Mouse (Mus musculus): ENCODE results near the gene Gm17606. TPM values are rescaled to one million over a fixed set of nuclear protein-coding genes. Genes with fewer than 3 reads are reported as not detected.

Gene Gm17606
- total RNA-seq, 2 experiments from 2014 or later = not detected

DNA sequence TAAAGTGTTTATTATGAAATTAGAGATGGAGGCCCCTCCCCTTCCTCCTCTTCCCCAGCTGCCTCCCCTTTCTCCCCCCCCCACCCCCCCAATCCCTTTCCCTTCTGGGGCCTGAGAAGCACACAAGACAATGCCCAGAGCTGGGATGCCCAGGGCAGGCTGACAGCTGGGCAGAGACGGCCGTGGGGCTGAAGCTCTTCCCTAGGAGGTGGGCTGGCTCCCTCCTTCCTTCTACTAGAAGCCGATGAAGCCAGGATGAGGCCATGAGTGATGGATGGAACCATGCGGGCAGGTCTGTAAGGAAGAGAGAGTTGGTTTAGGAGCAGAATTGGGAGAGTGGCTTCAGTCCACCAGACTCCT lies 9.5 kb upstream of the Gm17606 start:
- H3K4me3 ChIP-seq = no peak overlapping the region
- no peak overlapping the region for H3K27ac ChIP-seq
- DNase-seq = no peak
- no peak for TF ChIP-seq CTCF (IDR thresholded peaks at IDR 0.05)
- intact Hi-C loops (cut with DNase I) = no loop called here

DNA sequence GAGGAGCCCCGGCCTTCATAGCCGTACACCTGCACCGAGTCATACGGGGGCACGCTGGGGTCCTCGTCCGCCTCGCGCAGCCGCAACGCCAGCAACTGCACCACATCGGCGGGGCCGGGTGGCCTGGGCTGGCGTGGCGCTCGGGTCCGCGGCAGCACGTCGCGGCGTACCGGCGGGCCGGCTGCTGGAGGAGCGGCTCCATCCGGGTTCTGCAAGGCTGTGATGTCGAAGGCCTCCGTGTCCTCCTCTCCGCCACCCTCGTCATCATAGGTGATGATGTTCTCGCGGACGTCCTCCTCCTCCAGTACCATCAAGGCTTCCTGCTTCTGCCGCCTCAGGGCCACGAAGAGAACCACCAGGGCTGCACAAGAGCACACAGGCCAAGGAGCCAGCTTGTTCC lies 8.5 kb upstream of the Gm17606 start:
- TF ChIP-seq CTCF (IDR thresholded peaks at IDR 0.05) = no peak
- Histone ChIP-seq H3K27ac (no peak overlapping the region), H3K4me3 (no peak overlapping the region)
- intact Hi-C loops (cut with DNase I) = no loop called here
- DNase-seq = no peak

DNA sequence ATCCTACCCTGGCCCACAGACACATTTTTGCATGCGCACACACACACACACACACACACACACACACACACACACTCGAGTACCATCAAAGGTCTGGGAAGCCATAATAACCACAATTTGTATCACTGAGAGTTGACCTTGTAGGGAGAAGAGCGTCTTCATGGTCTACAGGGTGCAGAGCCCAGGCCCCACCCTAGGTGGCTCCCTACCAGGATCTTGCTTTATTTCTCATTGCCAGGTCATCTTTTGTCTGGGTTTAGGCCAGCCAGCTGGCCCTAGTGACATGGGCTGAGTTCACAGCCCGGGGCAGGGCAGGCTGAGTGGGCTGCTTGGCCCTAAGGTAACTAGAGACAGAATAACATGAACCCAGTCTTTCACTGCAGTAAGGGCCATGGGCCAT lies 6.6 kb upstream of the Gm17606 start:
- intact Hi-C loops (cut with DNase I) = no loop called here

DNA sequence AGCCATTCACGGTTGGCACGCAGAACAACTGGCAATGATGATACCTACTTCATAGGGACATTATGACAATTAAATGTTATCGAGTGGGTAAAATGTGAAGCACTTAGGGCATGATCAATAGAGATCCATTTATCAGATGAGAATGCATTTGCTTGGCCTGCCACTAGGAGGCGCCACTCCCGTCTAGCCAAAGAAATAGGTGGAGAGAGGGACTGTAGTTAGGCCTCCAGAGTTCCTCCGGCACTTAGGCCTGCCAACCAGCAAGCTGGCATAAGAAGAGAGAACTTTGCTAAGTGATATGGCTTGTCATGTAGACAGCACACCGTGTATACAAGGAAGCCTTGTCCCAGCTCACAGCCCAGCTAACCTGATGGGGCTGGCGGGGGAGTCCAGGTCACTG lies 3.8 kb upstream of the Gm17606 start:
- peak; percentile 51 for DNase-seq
- H3K4me3 ChIP-seq = no peak overlapping the region
- H3K27ac ChIP-seq = no peak overlapping the region
- TF ChIP-seq CTCF (IDR thresholded peaks at IDR 0.05) = peak; percentile 82
- intact Hi-C loops (cut with DNase I) = loop anchor here (5.0 kb wide), 1 partner anchor 110 kb away; no protein-coding TSS in a partner anchor

More for the DNA sequence above, 6.6 kb upstream of the Gm17606 start:
- Histone ChIP-seq H3K27ac (no peak overlapping the region), H3K4me3 (no peak overlapping the region)
- TF ChIP-seq CTCF (IDR thresholded peaks at IDR 0.05) = peak; percentile 3; the same call in 1 of the 2 replicates
- no peak for DNase-seq

DNA sequence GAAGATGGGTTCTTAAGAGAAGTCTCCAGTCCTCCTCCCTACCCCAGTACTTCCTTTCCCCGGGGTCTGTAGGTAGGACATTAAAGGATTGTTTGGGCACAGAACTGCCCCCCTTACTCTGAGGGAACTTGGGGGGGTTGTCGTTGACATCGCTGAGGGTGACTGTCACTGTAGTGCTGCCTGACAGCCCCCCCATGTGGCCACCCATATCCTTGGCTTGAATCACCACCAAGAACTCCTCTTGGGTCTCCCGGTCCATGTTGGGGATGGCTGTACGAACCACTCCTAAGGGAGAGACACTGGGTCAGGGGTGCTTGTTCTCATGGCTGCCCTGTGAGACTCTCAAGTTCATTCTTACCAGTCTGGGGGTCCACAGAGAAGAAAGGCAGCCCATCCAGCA lies 2.5 kb upstream of the Gm17606 start:
- Histone ChIP-seq H3K27ac (no peak overlapping the region), H3K4me3 (no peak overlapping the region)
- TF ChIP-seq CTCF (IDR thresholded peaks at IDR 0.05) = peak; percentile 6; the same call in 1 of the 2 replicates
- intact Hi-C loops (cut with DNase I) = loop anchor here (5.0 kb wide), 1 partner anchor 111 kb away; no protein-coding TSS in a partner anchor
- DNase-seq = no peak

DNA sequence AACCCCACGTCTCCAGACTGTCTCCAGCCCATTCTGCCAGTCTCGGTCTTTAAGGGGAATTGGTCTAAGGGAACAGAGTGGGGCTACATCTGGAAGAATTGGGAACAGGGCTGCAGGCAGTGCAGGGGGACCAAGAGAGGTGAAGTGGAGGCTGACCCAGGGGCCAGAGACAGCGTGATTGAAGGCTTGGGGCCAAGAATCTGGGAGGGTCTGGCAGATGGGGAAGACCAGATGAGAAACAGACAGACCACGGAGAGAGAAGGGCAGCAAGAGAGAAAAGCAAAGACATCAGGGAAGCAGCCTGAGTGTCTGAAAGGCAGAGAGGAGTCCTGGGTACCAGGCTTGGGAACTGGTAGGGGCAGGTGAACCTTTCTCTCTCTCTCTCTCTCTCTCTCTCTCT lies 631 bp upstream of the Gm17606 start:
- intact Hi-C loops (cut with DNase I) = loop anchor here (5.0 to 10.0 kb wide), 2 partner anchors 58 to 415 kb away; no protein-coding TSS in a partner anchor
- Histone ChIP-seq H3K4me3 (no peak overlapping the region), H3K27ac (no peak overlapping the region)
- TF ChIP-seq CTCF (IDR thresholded peaks at IDR 0.05) = no peak
- DNase-seq = no peak

DNA sequence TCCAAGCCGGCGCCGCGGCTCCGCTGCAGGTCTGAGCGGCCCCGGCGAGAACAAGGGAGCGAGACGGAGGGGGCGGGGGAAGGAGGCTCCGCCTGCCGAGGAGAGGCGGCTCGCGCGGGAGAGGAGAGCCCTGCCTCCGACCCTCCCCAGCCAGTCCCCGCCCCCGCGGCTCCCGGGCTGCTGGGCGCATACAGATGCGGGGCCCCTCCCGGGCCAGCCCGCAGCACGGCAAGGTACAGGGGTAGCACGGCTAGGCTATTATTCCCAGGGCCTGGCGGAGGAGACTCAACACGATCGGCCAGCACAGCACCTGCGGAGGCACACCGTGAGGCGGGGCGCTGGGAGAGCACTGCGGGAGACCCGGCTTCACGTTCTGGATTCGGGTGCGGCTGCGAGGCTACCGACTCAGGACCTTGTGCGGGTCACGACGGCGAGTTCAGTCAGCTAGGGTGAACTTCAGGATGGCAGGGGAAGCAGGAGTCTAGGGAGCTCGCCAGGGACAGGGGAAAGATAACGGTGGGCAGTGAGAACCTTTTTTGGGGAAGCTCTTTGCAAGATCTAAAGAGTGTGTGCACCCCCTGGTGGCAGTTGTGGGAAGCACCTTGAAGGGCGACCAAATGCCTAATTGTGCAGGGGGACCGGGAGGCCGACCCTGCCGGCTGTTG lies 685 bp downstream of the Gm17606 start, which contains the start of gene Cdh24:
Gene Cdh24 (minus strand): TSS at position 60 of the 665 bp plus-strand sequence.
- Histone ChIP-seq H3K27ac (peak within 1 kb of the TSS; percentile 4; the same call in 1 of the 2 replicates), H3K4me3 (peak within 1 kb of the TSS; percentile 76)
- TF ChIP-seq CTCF (IDR thresholded peaks at IDR 0.05) = peak; percentile 85
- intact Hi-C loops (cut with DNase I) = loop anchor here (5.0 to 10.0 kb wide), 2 partner anchors 59 to 417 kb away; no protein-coding TSS in a partner anchor
- peak; percentile 91 for DNase-seq

DNA sequence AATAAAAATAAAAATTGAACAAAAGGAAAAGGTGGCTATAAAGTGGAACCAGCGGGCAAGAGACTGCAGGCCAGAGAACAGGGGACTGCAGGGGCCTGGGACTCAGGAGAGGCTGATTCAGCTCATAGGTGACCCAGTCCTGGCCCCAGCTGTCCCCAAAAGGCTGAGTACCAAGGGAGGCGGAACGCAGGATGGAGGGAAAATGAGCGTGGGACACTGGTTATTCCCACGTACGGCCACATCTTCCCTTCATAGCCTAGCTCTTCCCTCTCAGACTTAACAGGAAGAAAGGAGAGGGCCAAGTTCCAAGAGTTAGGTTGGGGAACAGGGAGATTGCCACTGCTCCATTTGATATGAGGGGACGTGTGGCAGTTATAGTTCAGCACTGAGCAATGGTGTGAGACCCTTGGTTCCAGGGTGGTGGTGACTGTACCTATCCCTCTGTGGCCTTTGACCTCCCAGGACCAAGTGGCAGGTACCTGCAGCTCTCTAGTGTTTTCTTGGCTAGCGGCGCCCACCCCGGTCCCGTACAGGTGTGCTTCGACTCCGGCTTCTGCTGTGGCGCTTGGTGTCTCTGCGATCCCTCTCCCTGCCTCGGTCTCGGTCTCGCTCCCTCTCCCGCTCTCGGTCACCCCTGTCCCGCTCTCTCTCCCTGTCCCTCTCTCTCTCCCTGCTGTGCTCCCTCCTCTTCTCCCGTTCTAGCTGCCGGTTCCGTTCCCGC lies 1.6 kb downstream of the Gm17606 start:
- intact Hi-C loops (cut with DNase I) = loop anchor here (2.0 to 10.0 kb wide), 3 partner anchors 60 to 418 kb away; no protein-coding TSS in a partner anchor
- no peak for TF ChIP-seq CTCF (IDR thresholded peaks at IDR 0.05)
- Histone ChIP-seq H3K4me3 (no peak overlapping the region), H3K27ac (no peak overlapping the region)
- DNase-seq = no peak

DNA sequence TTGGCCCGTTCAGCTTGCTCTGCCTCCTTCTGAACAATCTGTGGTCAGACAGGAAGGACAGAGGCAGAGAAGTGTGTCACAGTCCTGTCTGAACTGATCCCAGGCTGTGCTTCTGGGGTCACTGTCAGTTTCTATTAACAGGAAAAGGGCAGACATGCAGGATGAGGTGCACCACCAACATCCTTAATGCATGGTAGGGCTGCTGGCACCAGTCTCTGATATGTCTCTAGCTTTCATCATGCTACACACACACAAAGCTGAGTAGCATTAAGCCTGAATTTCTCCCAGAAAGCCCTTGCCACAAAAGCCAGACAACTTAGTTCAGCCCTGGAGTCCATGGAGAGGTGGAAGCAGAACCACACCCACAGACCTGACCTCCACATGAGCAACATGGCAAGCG lies 2.3 kb downstream of the Gm17606 start:
- no peak overlapping the region for H3K4me3 ChIP-seq
- intact Hi-C loops (cut with DNase I) = loop anchor here (2.0 to 10.0 kb wide), 3 partner anchors 61 to 418 kb away; no protein-coding TSS in a partner anchor
- TF ChIP-seq CTCF (IDR thresholded peaks at IDR 0.05) = no peak
- no peak overlapping the region for H3K27ac ChIP-seq
- DNase-seq = no peak

DNA sequence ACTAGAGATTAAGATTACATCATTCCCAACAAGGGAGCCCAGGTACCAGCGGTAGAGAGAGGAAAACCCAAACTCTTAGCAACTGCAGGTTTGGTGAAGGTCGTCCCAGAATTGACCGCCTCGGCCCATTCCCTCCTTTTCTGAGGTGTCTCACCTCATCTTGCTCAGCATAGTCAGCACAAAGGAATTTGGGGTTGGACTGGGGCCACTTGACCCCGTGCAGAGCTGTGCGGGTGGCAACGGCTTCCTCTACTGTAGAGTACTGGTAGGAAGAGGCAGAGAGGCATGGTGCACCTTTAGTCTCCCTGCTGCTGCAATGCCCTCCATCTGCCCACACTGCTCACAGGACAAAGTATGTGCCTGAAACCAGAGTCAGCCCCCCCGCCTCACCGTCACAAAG lies 3.5 kb downstream of the Gm17606 start:
- Histone ChIP-seq H3K4me3 (no peak overlapping the region), H3K27ac (no peak overlapping the region)
- intact Hi-C loops (cut with DNase I) = loop anchor here (5.0 to 10.0 kb wide), 2 partner anchors 62 to 419 kb away; no protein-coding TSS in a partner anchor
- DNase-seq = no peak
- TF ChIP-seq CTCF (IDR thresholded peaks at IDR 0.05) = no peak

DNA sequence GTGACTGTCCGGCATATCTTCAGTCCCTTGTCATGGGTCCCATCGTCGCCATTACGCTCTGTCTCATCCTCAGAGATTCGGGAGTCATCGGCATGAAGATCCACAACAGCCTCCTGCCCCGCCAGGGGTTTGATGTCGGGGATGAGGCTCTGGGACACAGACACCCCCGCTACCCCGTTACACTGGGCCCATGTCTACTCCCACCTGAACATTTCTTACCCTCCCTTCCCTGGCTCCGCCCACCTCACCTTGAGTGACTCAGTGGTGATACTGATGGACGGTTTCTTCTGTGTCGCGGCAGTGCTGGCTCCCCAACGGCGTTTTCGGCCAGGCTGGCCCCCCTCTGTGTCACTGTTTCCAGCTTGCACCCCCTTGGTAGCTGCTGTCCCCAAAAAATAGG lies 5.7 kb downstream of the Gm17606 start:
- DNase-seq = no peak
- intact Hi-C loops (cut with DNase I) = loop anchor here (10.0 kb wide), 1 partner anchor 422 kb away; no protein-coding TSS in a partner anchor
- H3K27ac ChIP-seq = no peak overlapping the region
- TF ChIP-seq CTCF (IDR thresholded peaks at IDR 0.05) = no peak
- H3K4me3 ChIP-seq = no peak overlapping the region

DNA sequence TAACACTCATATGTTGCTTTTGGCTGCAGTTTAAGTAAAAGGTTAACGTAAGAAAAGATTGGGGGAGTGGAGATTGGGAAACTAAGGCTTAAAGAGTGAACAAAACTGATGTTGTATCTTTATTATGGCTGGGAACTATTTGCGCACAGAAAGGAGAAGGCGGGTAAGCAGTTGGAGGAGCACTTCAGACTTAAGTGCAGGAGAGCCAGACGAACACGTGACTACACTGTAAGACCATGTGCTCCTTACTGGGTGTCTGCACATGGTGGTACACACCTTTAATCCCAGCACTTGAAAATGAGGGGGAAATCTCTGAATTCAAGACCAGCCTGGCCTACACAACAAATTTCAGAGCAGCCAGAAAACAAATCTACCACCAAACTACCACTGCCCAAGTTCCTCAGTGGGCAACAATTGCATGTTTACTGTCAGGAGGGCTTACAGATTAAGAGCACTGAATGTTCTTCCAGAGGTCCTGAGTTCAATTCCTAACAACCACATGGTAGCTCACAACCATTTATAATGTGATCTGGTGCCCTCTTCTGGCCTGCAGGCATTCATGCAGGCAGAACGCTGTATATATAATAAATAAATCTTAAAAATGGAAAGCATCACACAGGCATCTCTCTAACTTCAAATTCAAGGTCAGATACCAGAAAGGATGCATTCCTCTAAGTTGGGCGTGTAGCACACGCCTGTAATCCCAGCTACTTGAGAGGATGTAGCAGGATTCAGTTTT lies 6.3 kb downstream of the Gm17606 start:
- no peak for DNase-seq
- intact Hi-C loops (cut with DNase I) = loop anchor here (10.0 kb wide), 1 partner anchor 422 kb away; no protein-coding TSS in a partner anchor
- Histone ChIP-seq H3K27ac (no peak overlapping the region), H3K4me3 (no peak overlapping the region)
- TF ChIP-seq CTCF (IDR thresholded peaks at IDR 0.05) = peak; percentile 58
